Mouse (Mus musculus) C3H10T1/2 (cell line): ENCODE measurements around the gene Aasdh. TPM values are rescaled to one million over a fixed set of nuclear protein-coding genes. Genes with fewer than 3 reads are reported as not detected.

Experiments used
- polyA plus RNA-seq, 2 experiments: library from polyadenylated mRNA; unstranded; fragments of >200 nt; fragmentation: generic; extraction: Trizol; gene quantifications; one replicate each; pipeline ENCODE4 v1.2.1; 2012; ENCODE audit warnings: missing spikeins in 2 of 2

Aasdh gene
- polyA plus RNA-seq = 1 to 10 TPM; 2.0 to 8.3 TPM

DNA sequence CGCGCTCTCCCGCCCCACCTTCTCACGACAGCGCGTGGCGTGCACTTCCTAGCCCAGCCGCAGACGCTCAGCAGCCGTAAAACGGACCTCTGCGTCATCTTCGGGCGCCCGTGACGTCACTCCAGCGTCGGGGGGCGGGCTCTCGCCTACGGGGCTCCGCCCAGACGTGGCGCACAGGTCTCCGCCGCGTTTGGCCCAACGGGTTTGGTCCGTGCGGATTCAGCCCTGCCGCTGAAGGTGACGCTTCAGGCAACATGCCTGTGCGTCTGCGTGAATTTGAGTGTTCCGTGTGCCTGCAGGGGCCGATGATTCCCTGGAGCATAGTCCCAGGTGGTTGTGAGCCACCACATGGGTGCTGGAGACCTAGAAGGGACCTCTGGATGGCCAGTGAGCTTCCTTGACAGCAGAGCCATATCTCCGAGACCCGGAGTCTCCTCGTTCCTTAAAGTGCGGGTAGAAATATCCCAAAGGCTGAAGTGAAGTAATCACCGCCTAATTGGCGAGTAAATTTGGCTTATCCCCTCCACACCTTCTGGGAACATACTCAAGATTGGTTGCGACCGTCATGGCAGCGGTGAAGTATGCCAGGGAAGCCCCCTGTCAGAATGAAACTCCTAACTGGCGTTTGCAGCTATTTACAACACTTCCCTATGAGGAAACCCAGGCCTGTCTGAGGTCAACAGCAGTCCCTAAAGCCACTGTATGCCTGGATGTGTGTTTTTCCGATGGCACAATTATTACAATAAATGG, at the start of gene Aasdh:
TSS of gene Aasdh (minus strand) at position 110 of the 750 bp plus-strand sequence.

DNA sequence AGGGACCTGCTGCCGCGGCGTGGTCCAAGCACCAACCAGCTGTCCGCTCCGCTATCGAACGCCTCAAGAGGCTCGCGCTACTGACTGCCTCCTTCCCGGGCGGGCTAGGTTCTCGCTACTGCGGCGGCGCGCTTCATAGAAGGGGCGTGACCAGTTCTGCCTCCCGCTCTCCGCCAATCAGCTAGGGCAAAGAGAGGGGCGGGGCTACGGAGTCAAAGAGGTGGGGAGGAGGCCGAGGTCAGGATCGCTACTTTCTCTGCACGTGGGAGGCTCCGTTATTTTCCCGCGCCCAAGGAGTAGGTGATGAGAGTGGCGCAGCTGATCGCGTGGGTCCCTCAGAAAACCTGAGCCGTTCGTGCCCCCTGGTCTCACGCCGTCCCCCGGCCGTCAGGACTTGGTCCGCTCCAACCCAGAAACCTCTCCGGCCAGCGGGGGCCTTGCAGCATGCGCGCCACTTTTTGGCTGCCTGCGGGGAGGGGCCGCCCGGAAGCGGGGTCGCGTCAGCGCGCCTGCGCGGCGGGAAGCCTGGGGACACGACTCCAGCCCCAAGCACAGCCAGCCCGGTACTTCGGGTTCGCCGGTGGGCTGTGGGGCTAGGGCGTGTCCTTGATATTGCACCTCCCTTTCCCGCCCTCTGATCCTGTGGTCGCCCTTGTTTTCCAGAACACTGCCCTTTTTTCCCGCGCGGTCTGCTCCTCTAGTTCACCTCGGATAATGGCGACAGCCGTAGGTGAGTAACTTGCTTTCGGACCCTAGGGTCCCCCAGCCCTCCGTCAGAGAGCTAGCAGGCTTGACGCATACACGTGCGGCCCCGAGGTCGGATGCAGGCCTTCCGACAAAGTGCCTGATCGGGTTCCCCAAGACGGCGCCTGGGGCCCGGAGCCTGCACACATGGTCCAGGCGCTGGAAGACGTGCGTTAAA, 46.1 kb upstream of the Aasdh start, which contains the start of the genes Paics and Ppat:
TSS of gene Paics (plus strand) at position 202 of the 922 bp plus-strand sequence.
TSS of gene Ppat (minus strand) at position 473 of the 922 bp plus-strand sequence.

Other genes with a start within 250 kb of the Aasdh start
- gene C530008M17Rik, start 249.0 kb downstream of the Aasdh start, polyA plus RNA-seq = 1 to 10 TPM in 1 of 2 experiments, under 1 TPM in 1; 0.33 to 1.1 TPM
- gene Paics, start 45.8 kb upstream of the Aasdh start, polyA plus RNA-seq = 100 to 1,000 TPM in 1 of 2 experiments, 10 to 100 TPM in 1; 37.6 to 110 TPM
- gene Ppat, start 46.1 kb upstream of the Aasdh start, polyA plus RNA-seq = 1 to 10 TPM; 3.3 to 3.8 TPM
- gene Srp72, start 69.2 kb upstream of the Aasdh start, polyA plus RNA-seq = 10 to 100 TPM; 11.9 to 47.4 TPM
- under 1 TPM in 1 of 2 experiments, not detected in 1; 0.25 TPM for gene Arl9, start 98.5 kb upstream of the Aasdh start, polyA plus RNA-seq
- gene Thegl, start 110.5 kb upstream of the Aasdh start, polyA plus RNA-seq = not detected
- gene Hopx, start 209.6 kb upstream of the Aasdh start, polyA plus RNA-seq = under 1 TPM in 1 of 2 experiments, not detected in 1; 0.33 TPM